Comparison of ENCODE assay signal across 13 mouse cellular contexts in the genomic region with DNA sequence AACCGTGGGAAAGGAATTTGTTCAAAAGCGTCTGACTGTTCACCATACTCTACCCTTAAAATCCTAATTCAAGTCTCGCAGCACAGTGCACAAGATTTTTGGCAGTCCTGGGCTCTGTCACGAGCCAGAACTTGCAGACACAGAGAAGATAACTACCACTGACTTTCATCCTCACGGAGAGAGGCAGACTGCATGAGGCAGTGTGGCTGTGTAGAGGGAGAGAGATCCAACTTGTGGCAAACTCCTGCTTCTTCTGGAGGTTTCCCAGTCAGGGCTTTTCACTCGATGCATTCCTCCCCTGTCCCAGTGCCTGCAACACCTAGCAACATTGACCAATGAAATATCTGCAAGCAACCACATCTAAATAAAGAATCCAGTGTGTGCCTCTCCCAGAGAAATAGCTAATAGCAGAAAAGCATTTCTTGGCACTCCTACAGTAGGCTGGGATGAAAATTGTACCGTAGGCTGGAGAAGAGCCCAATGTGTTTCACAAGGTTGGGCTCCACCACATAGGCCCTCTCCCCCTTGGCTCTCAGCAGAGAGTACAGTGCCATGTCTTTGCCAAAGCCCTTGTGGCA. TPM values are rescaled to one million over a fixed set of nuclear protein-coding genes. Genes with fewer than 3 reads are reported as not detected.
DNase-seq lines count a peak whose midpoint lies in the region; ATAC-seq and TF ChIP-seq lines count a peak whose summit lies in the region.
"Had no signal": no experiment of that assay in that cellular context is flagged by ENCODE, and none has a peak within 500 bp of the region (broad histone marks: within the 10 kb centered on the region; RNA-seq: fewer than 3 reads in every experiment).

No protein-coding gene starts in this region.

- WGBS in intestine, embryonic 16.5 days: 62% methylated on average over 7 of the region's 7 CpGs
- WGBS in intestine, embryonic 15.5 days: 60% methylated on average over 7 of the region's 7 CpGs
- WGBS in embryonic facial prominence, embryonic 14.5 days: 61% methylated on average over 7 of the region's 7 CpGs
- WGBS in limb, embryonic 14.5 days: 65% methylated on average over 7 of the region's 7 CpGs

- no peaks in the 10 kb centered on the region for H3K9me3 ChIP-seq in intestine, embryonic 16.5 days (ENCODE audit: control insufficient read depth, low read length)
- no peaks in the 10 kb centered on the region for H3K9me3 ChIP-seq in intestine, embryonic 15.5 days
- H3K9me3 ChIP-seq in embryonic facial prominence, embryonic 14.5 days (ENCODE audit: control insufficient read depth, low read length): no peaks in the 10 kb centered on the region
- H3K9me3 ChIP-seq in limb, embryonic 14.5 days (ENCODE audit: control insufficient read depth, low read length): no peaks in the 10 kb centered on the region
- H3K9me3 ChIP-seq: midbrain, embryonic 15.5 days had no signal

- H3K9ac ChIP-seq in intestine, embryonic 16.5 days (ENCODE audit: low read depth, low read length): no peak overlapping the region
- no peak overlapping the region for H3K9ac ChIP-seq in intestine, embryonic 15.5 days
- H3K9ac ChIP-seq in embryonic facial prominence, embryonic 14.5 days (ENCODE audit: low read depth, low read length): no peak overlapping the region
- H3K9ac ChIP-seq in limb, embryonic 14.5 days (ENCODE audit: low read depth, low read length, severe bottlenecking): 0 out of 2 replicates have a peak overlapping the region, but pooled peaks have one; percentile 16
- H3K9ac ChIP-seq: midbrain, embryonic 15.5 days had no signal

- peak; percentile 33 for DNase-seq in NIH3T3 (ENCODE audit: low read depth)
- peak; percentile 70 for DNase-seq in embryonic facial prominence, embryonic 14.5 days (ENCODE audit: low spot score)
- DNase-seq in limb, embryonic 14.5 days (ENCODE audit: low spot score): peak; percentile 65
- DNase-seq in retina, postnatal 1 day: no peak
- no peak for DNase-seq in kidney, postnatal 10 days
- DNase-seq: adrenal gland, adult 8-10 months; cerebellum, adult 11-12 months; kidney, postnatal 4 days; thymus, postnatal 4 days had no signal

- H3K4me2 ChIP-seq in intestine, embryonic 16.5 days (ENCODE audit: low read depth, low read length): no peak overlapping the region
- no peak overlapping the region for H3K4me2 ChIP-seq in intestine, embryonic 15.5 days (replicated peaks)
- no peak overlapping the region for H3K4me2 ChIP-seq in embryonic facial prominence, embryonic 14.5 days (ENCODE audit: low read depth, low read length)
- H3K4me2 ChIP-seq in limb, embryonic 14.5 days (replicated peaks; ENCODE audit: low read depth, low read length, severe bottlenecking): no peak overlapping the region
- H3K4me2 ChIP-seq: liver, embryonic 11.5 days; midbrain, embryonic 15.5 days had no signal

- no peak for ATAC-seq in intestine, embryonic 16.5 days
- no peak for ATAC-seq in intestine, embryonic 15.5 days
- ATAC-seq in embryonic facial prominence, embryonic 14.5 days (ENCODE audit: low read depth): peak; percentile 51
- ATAC-seq in limb, embryonic 14.5 days (ENCODE audit: low FRiP score, low read depth): peak; percentile 70

- no peaks in the 10 kb centered on the region for H3K27me3 ChIP-seq in intestine, embryonic 16.5 days (replicated peaks; ENCODE audit: control insufficient read depth, insufficient read depth, low read length)
- H3K27me3 ChIP-seq in intestine, embryonic 15.5 days (replicated peaks): no peaks in the 10 kb centered on the region
- H3K27me3 ChIP-seq in embryonic facial prominence, embryonic 14.5 days (replicated peaks; ENCODE audit: control insufficient read depth, insufficient read depth, low read length): no peaks in the 10 kb centered on the region
- no peaks in the 10 kb centered on the region for H3K27me3 ChIP-seq in limb, embryonic 14.5 days (ENCODE audit: control insufficient read depth, insufficient read depth, low read length)
- H3K27me3 ChIP-seq: midbrain, embryonic 15.5 days had no signal

- H3K4me3 ChIP-seq in intestine, embryonic 16.5 days (ENCODE audit: low read length): no peak overlapping the region
- H3K4me3 ChIP-seq in intestine, embryonic 15.5 days (replicated peaks): no peak overlapping the region
- H3K4me3 ChIP-seq in embryonic facial prominence, embryonic 14.5 days (ENCODE audit: low read depth, low read length): no peak overlapping the region
- no peak overlapping the region for H3K4me3 ChIP-seq in limb, embryonic 14.5 days (replicated peaks; ENCODE audit: low read length)
- H3K4me3 ChIP-seq: midbrain, embryonic 15.5 days had no signal

- H3K36me3 ChIP-seq in intestine, embryonic 16.5 days (ENCODE audit: control insufficient read depth, insufficient read depth, low read length): no peaks in the 10 kb centered on the region
- H3K36me3 ChIP-seq in intestine, embryonic 15.5 days: 0 out of 2 replicates have a peak, but pooled peaks cover 7% of the 10 kb centered on the region
- H3K36me3 ChIP-seq in embryonic facial prominence, embryonic 14.5 days (ENCODE audit: control insufficient read depth, insufficient read depth, low read length): peaks cover 11% of the 10 kb centered on the region
- H3K36me3 ChIP-seq in limb, embryonic 14.5 days (ENCODE audit: control insufficient read depth, insufficient read depth, low read length): peaks cover 19% of the 10 kb centered on the region

- H3K27ac ChIP-seq in intestine, embryonic 16.5 days (ENCODE audit: low read length): peak overlapping the region; percentile 49; the same call in 1 of the 2 replicates
- no peak overlapping the region for H3K27ac ChIP-seq in intestine, embryonic 15.5 days
- peak overlapping the region; percentile 46 for H3K27ac ChIP-seq in embryonic facial prominence, embryonic 14.5 days (replicated peaks; ENCODE audit: low read depth, low read length)
- peak overlapping the region; percentile 65 for H3K27ac ChIP-seq in limb, embryonic 14.5 days (replicated peaks; ENCODE audit: low read depth, low read length)
- H3K27ac ChIP-seq: midbrain, embryonic 15.5 days had no signal

- TF ChIP-seq POLR2A in limb, embryonic 14.5 days (IDR thresholded peaks at IDR 0.05; ENCODE audit: borderline replicate concordance, extremely low read depth, insufficient read depth, insufficient read length): no peak

- H3K4me1 ChIP-seq in intestine, embryonic 16.5 days (ENCODE audit: control insufficient read depth, insufficient read depth, low read length): peaks cover 11% of the 10 kb centered on the region
- peaks cover 15% of the 10 kb centered on the region for H3K4me1 ChIP-seq in intestine, embryonic 15.5 days (replicated peaks)
- peaks cover 18% of the 10 kb centered on the region; the same call in 1 of the 2 replicates for H3K4me1 ChIP-seq in embryonic facial prominence, embryonic 14.5 days (ENCODE audit: control insufficient read depth, insufficient read depth, low read length)
- H3K4me1 ChIP-seq in limb, embryonic 14.5 days (ENCODE audit: control insufficient read depth, insufficient read depth, low read length): peaks cover 29% of the 10 kb centered on the region
- H3K4me1 ChIP-seq: midbrain, embryonic 15.5 days had no signal

RNA-seq across cellular contexts. Expression of gene Tmem246, which starts 12.1 kb away (rescaled TPM):
- 21.5 and 22.6 TPM in 2 replicates for polyA plus RNA-seq in intestine, embryonic 16.5 days (2015; fragmentation: Nextera tagmentation; extraction: Ambion mirVana)
- polyA plus RNA-seq in intestine, embryonic 15.5 days (2015; fragmentation: Nextera tagmentation; extraction: Ambion mirVana): 21.2 and 22.2 TPM in 2 replicates
- polyA plus RNA-seq in embryonic facial prominence, embryonic 14.5 days (2014; fragmentation: Nextera tagmentation; extraction: Ambion mirVana): 34.0 and 39.2 TPM in 2 replicates
- polyA plus RNA-seq in limb, embryonic 14.5 days (2012; rRNA removed): 28.4 and 35.7 TPM in 2 replicates
- polyA plus RNA-seq in limb, embryonic 14.5 days (2014; fragmentation: Nextera tagmentation; extraction: Ambion mirVana): 37.0 and 39.2 TPM in 2 replicates

RNA-seq across cellular contexts. Expression of gene Aldob, which starts 36.3 kb away (rescaled TPM):
- polyA plus RNA-seq in intestine, embryonic 16.5 days (2015; fragmentation: Nextera tagmentation; extraction: Ambion mirVana): 572 and 696 TPM in 2 replicates
- polyA plus RNA-seq in intestine, embryonic 15.5 days (2015; fragmentation: Nextera tagmentation; extraction: Ambion mirVana): 330 and 349 TPM in 2 replicates
- 0.09 and 0.14 TPM in 2 replicates for polyA plus RNA-seq in embryonic facial prominence, embryonic 14.5 days (2014; fragmentation: Nextera tagmentation; extraction: Ambion mirVana)
- polyA plus RNA-seq in limb, embryonic 14.5 days (2012; rRNA removed): 0.25 and 0.32 TPM in 2 replicates
- not detected in 2 replicates for polyA plus RNA-seq in limb, embryonic 14.5 days (2014; fragmentation: Nextera tagmentation; extraction: Ambion mirVana)

RNA-seq across cellular contexts. Expression of gene Rnf20, which starts 46.2 kb away (rescaled TPM):
- 24.4 and 25.7 TPM in 2 replicates for polyA plus RNA-seq in intestine, embryonic 16.5 days (2015; fragmentation: Nextera tagmentation; extraction: Ambion mirVana)
- polyA plus RNA-seq in intestine, embryonic 15.5 days (2015; fragmentation: Nextera tagmentation; extraction: Ambion mirVana): 28.8 and 32.2 TPM in 2 replicates
- polyA plus RNA-seq in embryonic facial prominence, embryonic 14.5 days (2014; fragmentation: Nextera tagmentation; extraction: Ambion mirVana): 54.8 and 55.3 TPM in 2 replicates
- polyA plus RNA-seq in limb, embryonic 14.5 days (2012; rRNA removed): 45.7 and 54.3 TPM in 2 replicates
- polyA plus RNA-seq in limb, embryonic 14.5 days (2014; fragmentation: Nextera tagmentation; extraction: Ambion mirVana): 54.5 and 59.4 TPM in 2 replicates

Comparison
In these comparisons a context has a peak if more than half of its experiments do, and no peak if none do; other contexts are left out.
1. ATAC-seq: peak in embryonic facial prominence, embryonic 14.5 days (single experiment) and limb, embryonic 14.5 days (single experiment); none in intestine, embryonic 16.5 days (single experiment) and intestine, embryonic 15.5 days (single experiment).
2. DNase-seq: peak in NIH3T3 (single experiment), embryonic facial prominence, embryonic 14.5 days (single experiment) and limb, embryonic 14.5 days (single experiment); none in retina, postnatal 1 day (single experiment) and kidney, postnatal 10 days (single experiment).
3. RNA of gene Aldob, which starts 36.3 kb away (polyA plus RNA-seq): 572 to 696 TPM in intestine, embryonic 16.5 days and 330 to 349 TPM in intestine, embryonic 15.5 days; 0.25 to 0.32 TPM in limb, embryonic 14.5 days and 0.09 to 0.14 TPM in embryonic facial prominence, embryonic 14.5 days; every median in the first group is over 100 times any median in the second.